In genomic region chr10:25268476-25269351, GRCm38 (mm10) we compare ENCODE assay signal across 8 mouse cellular contexts. TPM values are rescaled to one million over a fixed set of nuclear protein-coding genes. Genes with fewer than 3 reads are reported as not detected.
DNase-seq lines count a peak whose midpoint lies in the region; ATAC-seq lines count a peak whose summit lies in the region.

No protein-coding gene starts in this region.

- no peaks in the 10 kb centered on the region for H3K27me3 ChIP-seq in hindbrain, embryonic 12.5 days
- no peaks in the 10 kb centered on the region for H3K27me3 ChIP-seq in limb, embryonic 15.5 days
- no peaks in the 10 kb centered on the region for H3K27me3 ChIP-seq in neural tube, embryonic 14.5 days (ENCODE audit: control insufficient read depth, insufficient read depth, low read length)

- H3K9me3 ChIP-seq in hindbrain, embryonic 12.5 days (replicated peaks), result no peaks in the 10 kb centered on the region
- no peaks in the 10 kb centered on the region for H3K9me3 ChIP-seq in limb, embryonic 15.5 days
- H3K9me3 ChIP-seq in neural tube, embryonic 14.5 days (ENCODE audit: control insufficient read depth, low read length), result no peaks in the 10 kb centered on the region

- H3K36me3 ChIP-seq in hindbrain, embryonic 12.5 days, result no peaks in the 10 kb centered on the region; the same call in 1 of the 2 replicates
- no peaks in the 10 kb centered on the region; the same call in 1 of the 2 replicates for H3K36me3 ChIP-seq in limb, embryonic 15.5 days
- H3K36me3 ChIP-seq in neural tube, embryonic 14.5 days (ENCODE audit: control insufficient read depth, insufficient read depth, low read length), result no peaks in the 10 kb centered on the region

- H3K4me2 ChIP-seq in hindbrain, embryonic 12.5 days (replicated peaks), result no peak overlapping the region
- 0 out of 2 replicates have a peak overlapping the region, but pooled peaks have one; percentile 14 for H3K4me2 ChIP-seq in limb, embryonic 15.5 days
- H3K4me2 ChIP-seq in neural tube, embryonic 14.5 days (ENCODE audit: low read depth, low read length), result no peak overlapping the region

- no peak overlapping the region for H3K4me3 ChIP-seq in hindbrain, embryonic 12.5 days
- H3K4me3 ChIP-seq in limb, embryonic 15.5 days, result no peak overlapping the region
- H3K4me3 ChIP-seq in neural tube, embryonic 14.5 days (ENCODE audit: low read depth, low read length), result no peak overlapping the region

- 58% methylated on average over 18 of the region's 18 CpGs for WGBS in hindbrain, embryonic 12.5 days
- 46% methylated on average over 18 of the region's 18 CpGs for WGBS in limb, embryonic 15.5 days
- 57% methylated on average over 18 of the region's 18 CpGs for WGBS in neural tube, embryonic 14.5 days

- no peaks in the 10 kb centered on the region for H3K4me1 ChIP-seq in hindbrain, embryonic 12.5 days
- H3K4me1 ChIP-seq in limb, embryonic 15.5 days, result peaks cover 14% of the 10 kb centered on the region
- H3K4me1 ChIP-seq in neural tube, embryonic 14.5 days (ENCODE audit: control insufficient read depth, insufficient read depth, low read length), result no peaks in the 10 kb centered on the region

- H3K27ac ChIP-seq in hindbrain, embryonic 12.5 days, result no peak overlapping the region
- 0 out of 2 replicates have a peak overlapping the region, but pooled peaks have one; percentile 50 for H3K27ac ChIP-seq in limb, embryonic 15.5 days
- no peak overlapping the region for H3K27ac ChIP-seq in neural tube, embryonic 14.5 days (ENCODE audit: low read depth, low read length)

- peak; percentile 94 for ATAC-seq in CD4-positive, CD25-positive, alpha-beta regulatory T cell, adult 4 months
- peak; percentile 67 for ATAC-seq in hindbrain, embryonic 12.5 days (ENCODE audit: low FRiP score)
- no peak for ATAC-seq in limb, embryonic 15.5 days (ENCODE audit: insufficient number of reproducible peaks, low FRiP score, low TSS enrichment, low read depth)
- ATAC-seq in neural tube, embryonic 14.5 days (ENCODE audit: low read depth), result peak; percentile 87

- H3K9ac ChIP-seq in hindbrain, embryonic 12.5 days, result no peak overlapping the region
- no peak overlapping the region for H3K9ac ChIP-seq in limb, embryonic 15.5 days
- no peak overlapping the region for H3K9ac ChIP-seq in neural tube, embryonic 14.5 days (replicated peaks; ENCODE audit: low read depth, low read length)

- DNase-seq in gastrocnemius, adult 18-20 months (ENCODE audit: low spot score), result peak; percentile 71
- no peak for DNase-seq in gastrocnemius, postnatal 10 days
- peak; percentile 43 for DNase-seq in embryo, embryonic 11.5 days (ENCODE audit: low read depth, low spot score)
- DNase-seq in gastrocnemius, postnatal 25 days, result no peak

RNA-seq across cellular contexts. Expression of gene Akap7, which starts 39.0 kb away (rescaled TPM):
- total RNA-seq in gastrocnemius, adult 18-20 months (2021), result 10 to 100 TPM; 14.7 to 20.7 TPM
- 10 to 100 TPM; 47.9 to 58.8 TPM for total RNA-seq in gastrocnemius, postnatal 10 days (2021)
- polyA plus RNA-seq in CD4-positive, CD25-positive, alpha-beta regulatory T cell, adult 4 months (2017; shearing (Covaris generic)), result 1 to 10 TPM; 3.9 to 6.1 TPM
- 22.8 TPM in 2 replicates for polyA plus RNA-seq in hindbrain, embryonic 12.5 days (2016; fragmentation: Nextera tagmentation; extraction: Ambion mirVana)
- polyA plus RNA-seq in limb, embryonic 15.5 days (2015; fragmentation: Nextera tagmentation; extraction: Ambion mirVana), result 13.7 and 14.0 TPM in 2 replicates
- 41.5 and 47.9 TPM in 2 replicates for polyA plus RNA-seq in neural tube, embryonic 14.5 days (2014; fragmentation: Nextera tagmentation; extraction: Ambion mirVana)
- 10 to 100 TPM; 19.7 to 21.5 TPM for total RNA-seq in gastrocnemius, postnatal 25 days (2021)

Comparison
In these comparisons a context has a peak if more than half of its experiments do, and no peak if none do; other contexts are left out.
1. DNase-seq: peak in gastrocnemius, adult 18-20 months (single experiment) and embryo, embryonic 11.5 days (single experiment); none in gastrocnemius, postnatal 10 days (single experiment) and gastrocnemius, postnatal 25 days (single experiment).